Mouse (Mus musculus) layer of hippocampus, postnatal 36 days (tissue): ENCODE data around the gene Rptn. TPM values are rescaled to one million over a fixed set of nuclear protein-coding genes. Genes with fewer than 3 reads are reported as not detected.

Experiments used
- DNase-seq, 2 experiments: peaks; one replicate each; pipeline ENCODE4 v3.0.0; 2022
- total RNA-seq, 2 experiments: library from RNA; stranded (reverse); gene quantifications; 2 replicates each; pipeline ENCODE4 v1.2.3; 2021

Gene Rptn
- total RNA-seq: not detected

- no peak for DNase-seq
Measured at GRCm38 (mm10) chr3:93393366-93393765, at the start of gene Rptn. TSS of gene Rptn (plus strand) at chr3:93393699.

GRCm38 (mm10) chr3:93346896-93347295, 46.6 kb upstream of the Rptn start:
- DNase-seq: peak in 1 of 2 experiments; percentile 13

GRCm38 (mm10) chr3:93360045-93360444, 33.5 kb upstream of the Rptn start:
- peak; percentile 48 to 62 for DNase-seq

GRCm38 (mm10) chr3:93361933-93362574, 31.4 kb upstream of the Rptn start:
- no peak for DNase-seq

GRCm38 (mm10) chr3:93366966-93367575, 26.4 kb upstream of the Rptn start:
- no peak for DNase-seq

GRCm38 (mm10) chr3:93368171-93368570, 25.3 kb upstream of the Rptn start:
- no peak for DNase-seq

- no peak for DNase-seq
Measured at GRCm38 (mm10) chr3:93373416-93373815, 20.1 kb upstream of the Rptn start.

- DNase-seq: no peak
Measured at GRCm38 (mm10) chr3:93375196-93375595, 18.3 kb upstream of the Rptn start.

GRCm38 (mm10) chr3:93375601-93376000, 17.9 kb upstream of the Rptn start:
- DNase-seq: no peak

- no peak for DNase-seq
Measured at GRCm38 (mm10) chr3:93378146-93378545, 15.4 kb upstream of the Rptn start.

GRCm38 (mm10) chr3:93403936-93404335, 10.4 kb downstream of the Rptn start:
- no peak for DNase-seq

GRCm38 (mm10) chr3:93406992-93407391, 13.5 kb downstream of the Rptn start:
- DNase-seq: peak; percentile 4 to 13

- DNase-seq: no peak
Measured at GRCm38 (mm10) chr3:93411905-93412304, 18.4 kb downstream of the Rptn start.

GRCm38 (mm10) chr3:93431673-93432072, 38.2 kb downstream of the Rptn start:
- no peak for DNase-seq

- no peak for DNase-seq
Measured at GRCm38 (mm10) chr3:93442030-93442429, 48.5 kb downstream of the Rptn start, which contains the start of gene Tchh. TSS of gene Tchh (plus strand) at chr3:93442330.

GRCm38 (mm10) chr3:93443501-93444101, 50.1 kb downstream of the Rptn start:
- DNase-seq: peak; percentile 11 to 17

- DNase-seq: peak; percentile 72 to 73
Measured at GRCm38 (mm10) chr3:93444343-93445164, 51.1 kb downstream of the Rptn start.

GRCm38 (mm10) chr3:93445165-93445705, 51.7 kb downstream of the Rptn start:
- peak in 1 of 2 experiments; percentile 16 for DNase-seq

GRCm38 (mm10) chr3:93446128-93446755, 52.7 kb downstream of the Rptn start:
- DNase-seq: peak; percentile 11

- DNase-seq: peak in 1 of 2 experiments; percentile 27
Measured at GRCm38 (mm10) chr3:93446756-93447137, 53.2 kb downstream of the Rptn start.

- DNase-seq: peak; percentile 65 to 66
Measured at GRCm38 (mm10) chr3:93447138-93447841, 53.8 kb downstream of the Rptn start.
